Mouse (Mus musculus) myocyte (in vitro differentiated cells): ENCODE data around the gene Naa38. TPM values are rescaled to one million over a fixed set of nuclear protein-coding genes. Genes with fewer than 3 reads are reported as not detected.

ENCODE experiments used
- H3K27me3 ChIP-seq: one replicate; pipeline ENCODE4 v1.6.1; 2011; ENCODE audit not compliant: control insufficient read depth, insufficient read depth, insufficient read length
- H3K36me3 ChIP-seq: one replicate; pipeline ENCODE4 v1.6.1; 2011; ENCODE audit not compliant: control insufficient read depth, insufficient read depth
- H3K4me2 ChIP-seq: one replicate; pipeline ENCODE4 v1.6.1; 2011; ENCODE audit warnings: low read depth, control low read depth
- H3K4me3 ChIP-seq: one replicate; pipeline ENCODE4 v1.5.1; 2011; ENCODE audit warnings: mild to moderate bottlenecking, control low read depth, moderate library complexity
- H3K79me2 ChIP-seq: one replicate; pipeline ENCODE4 v1.6.1; 2011; ENCODE audit not compliant: control insufficient read depth, insufficient read depth
- H3ac ChIP-seq: one replicate; pipeline ENCODE4 v1.6.1; 2011; ENCODE audit not compliant: control insufficient read depth, insufficient read length
- CEBPB ChIP-seq: IDR thresholded peaks from 2 replicates; pipeline ENCODE4 v1.6.1; 2011; ENCODE audit warnings: mild to moderate bottlenecking, moderate library complexity; ENCODE audit not compliant: poor library complexity, insufficient read depth, severe bottlenecking
- E2F4 ChIP-seq: IDR thresholded peaks from one replicate; pipeline ENCODE4 v1.6.1; 2011; ENCODE audit warnings: mild to moderate bottlenecking, control low read depth, moderate library complexity; ENCODE audit not compliant: insufficient read depth
- MAX ChIP-seq: IDR thresholded peaks from one replicate; pipeline ENCODE4 v1.6.1; 2011; ENCODE audit warnings: low read depth, mild to moderate bottlenecking, control low read depth
- MYOD1 ChIP-seq, 3 experiments: IDR thresholded peaks; one replicate each; pipeline ENCODE4 v1.6.1; 2011; ENCODE audit warnings: control low read depth in 2 of 3, low read depth in 2 of 3, mild to moderate bottlenecking in 2 of 3, moderate library complexity in 1 of 3; ENCODE audit not compliant: insufficient read length in 2 of 3, control insufficient read depth in 1 of 3
- MYOG ChIP-seq, 3 experiments: IDR thresholded peaks; one replicate each; pipeline ENCODE4 v1.6.1; 2011; ENCODE audit warnings: control low read depth in 2 of 3, low read depth in 2 of 3, mild to moderate bottlenecking in 2 of 3; ENCODE audit not compliant: insufficient read length in 2 of 3, control insufficient read depth in 1 of 3, insufficient read depth in 1 of 3
- POLR2A ChIP-seq: IDR thresholded peaks from one replicate; pipeline ENCODE4 v1.6.1; 2011; ENCODE audit warnings: low read depth, mild to moderate bottlenecking, control low read depth, moderate library complexity; ENCODE audit not compliant: insufficient read length
- POLR2AphosphoS2 ChIP-seq: IDR thresholded peaks from one replicate; pipeline ENCODE4 v1.6.1; 2011; ENCODE audit warnings: low read depth, control low read depth; ENCODE audit not compliant: insufficient read length
- REST ChIP-seq: IDR thresholded peaks from one replicate; pipeline ENCODE4 v1.6.1; 2011; ENCODE audit warnings: mild to moderate bottlenecking, control low read depth, moderate library complexity; ENCODE audit not compliant: insufficient read depth, insufficient read length
- SRF ChIP-seq: IDR thresholded peaks from one replicate; pipeline ENCODE4 v1.6.1; 2011; ENCODE audit warnings: low read depth; ENCODE audit not compliant: control insufficient read depth, insufficient read length
- TCF12 ChIP-seq: IDR thresholded peaks from one replicate; pipeline ENCODE4 v1.6.1; 2011; ENCODE audit warnings: mild to moderate bottlenecking, control low read depth; ENCODE audit not compliant: poor library complexity, insufficient read depth, severe bottlenecking
- TCF3 ChIP-seq: IDR thresholded peaks from one replicate; pipeline ENCODE4 v1.6.1; 2011; ENCODE audit warnings: low read depth, control low read depth; ENCODE audit not compliant: insufficient read length
- USF1 ChIP-seq: IDR thresholded peaks from one replicate; pipeline ENCODE4 v1.6.1; 2011; ENCODE audit warnings: low read depth, mild to moderate bottlenecking, control low read depth, moderate library complexity
- polyA plus RNA-seq: library from polyadenylated mRNA; unstranded; fragments of >200 nt; fragmentation: generic; extraction: Trizol; gene quantifications from one replicate; pipeline ENCODE4 v1.2.1, GENCODE M21; 2012; ENCODE audit warnings: missing spikeins

Naa38 gene
- polyA plus RNA-seq, 1 experiment = 126 TPM

DNA sequence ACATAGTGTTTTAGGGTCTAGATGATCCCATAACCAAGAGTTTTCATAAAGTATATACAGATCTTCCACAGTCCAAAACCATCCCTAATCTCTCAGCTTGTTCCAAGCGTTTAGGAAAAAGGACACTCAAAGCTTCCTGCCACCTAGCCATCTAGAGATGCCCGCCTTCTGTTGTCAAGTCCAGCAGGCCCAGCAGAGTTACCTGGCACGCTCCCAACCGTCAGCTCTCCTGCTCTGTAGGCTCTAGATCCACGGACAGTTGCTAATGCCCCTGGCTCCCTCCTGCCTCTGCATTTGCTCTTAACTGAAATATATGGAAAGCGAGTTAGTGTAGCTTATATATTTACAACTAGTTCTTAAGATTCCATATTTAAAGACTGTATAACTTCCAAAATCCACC is 13.9 kb upstream of the Naa38 start:
- H3K27me3 ChIP-seq = no peaks in the 10 kb centered on the region
- TF ChIP-seq MAX (no peak), E2F4 (no peak), MYOD1 (IDR thresholded peaks at IDR 0.05; ENCODE audit: control insufficient read depth in 1 of 3, insufficient read length in 2 of 3, low read depth in 2 of 3) (no peak), CEBPB (no peak), MYOG (IDR thresholded peaks at IDR 0.05; ENCODE audit: control insufficient read depth in 1 of 3, insufficient read depth in 1 of 3, insufficient read length in 2 of 3, low read depth in 2 of 3) (no peak), POLR2AphosphoS2 (no peak), TCF12 (no peak), TCF3 (no peak), SRF (no peak), USF1 (no peak), REST (no peak), POLR2A (no peak)
- H3K79me2 ChIP-seq = no peaks in the 10 kb centered on the region
- H3K36me3 ChIP-seq = no peaks in the 10 kb centered on the region
- no peak overlapping the region for H3K4me2 ChIP-seq
- H3ac ChIP-seq = no peak overlapping the region
- no peak overlapping the region for H3K4me3 ChIP-seq

DNA sequence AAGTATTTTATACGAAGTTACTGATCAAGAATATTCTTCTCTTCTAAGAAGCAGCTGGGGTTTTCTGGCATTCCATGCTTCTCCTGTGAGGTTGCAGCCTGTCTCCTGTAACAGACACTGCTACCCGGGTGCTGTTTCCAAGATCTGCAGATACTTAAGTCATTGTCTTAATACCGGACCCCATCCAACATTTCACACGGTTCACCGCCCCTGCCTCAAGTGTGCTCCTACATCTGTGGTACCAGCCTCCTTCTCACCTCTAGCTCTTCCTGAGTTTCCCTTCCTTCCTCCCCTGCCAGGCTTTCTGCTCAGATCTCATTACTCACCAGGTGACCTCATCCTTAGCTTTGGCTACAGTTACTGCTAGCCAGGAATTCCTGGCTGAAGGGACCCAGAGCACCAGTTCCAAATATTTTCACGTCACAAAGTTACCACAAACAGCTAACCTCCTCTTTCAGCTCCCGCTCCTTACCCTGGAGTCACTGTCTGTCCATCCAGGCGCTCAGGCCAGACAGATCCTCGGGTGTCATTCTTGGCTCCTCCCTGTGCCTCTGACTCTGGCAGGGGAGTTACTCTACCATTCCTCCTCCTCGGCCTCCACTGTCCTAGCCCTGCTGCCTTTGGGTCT is 12.7 kb upstream of the Naa38 start:
- no peaks in the 10 kb centered on the region for H3K36me3 ChIP-seq
- H3K4me2 ChIP-seq = peak overlapping the region; percentile 59
- TF ChIP-seq CEBPB = no peak
- TF ChIP-seq MYOG (IDR thresholded peaks at IDR 0.05; ENCODE audit: control insufficient read depth in 1 of 3, insufficient read depth in 1 of 3, insufficient read length in 2 of 3, low read depth in 2 of 3) = no peak
- no peak for TF ChIP-seq SRF
- no peak for TF ChIP-seq MYOD1 (IDR thresholded peaks at IDR 0.05; ENCODE audit: control insufficient read depth in 1 of 3, insufficient read length in 2 of 3, low read depth in 2 of 3)
- TF ChIP-seq POLR2A = peak; percentile 10
- TF ChIP-seq REST = no peak
- TF ChIP-seq TCF12 = no peak
- peak; percentile 20 for TF ChIP-seq POLR2AphosphoS2
- H3K27me3 ChIP-seq = no peaks in the 10 kb centered on the region
- H3K79me2 ChIP-seq = no peaks in the 10 kb centered on the region
- H3ac ChIP-seq = no peak overlapping the region
- H3K4me3 ChIP-seq = no peak overlapping the region

DNA sequence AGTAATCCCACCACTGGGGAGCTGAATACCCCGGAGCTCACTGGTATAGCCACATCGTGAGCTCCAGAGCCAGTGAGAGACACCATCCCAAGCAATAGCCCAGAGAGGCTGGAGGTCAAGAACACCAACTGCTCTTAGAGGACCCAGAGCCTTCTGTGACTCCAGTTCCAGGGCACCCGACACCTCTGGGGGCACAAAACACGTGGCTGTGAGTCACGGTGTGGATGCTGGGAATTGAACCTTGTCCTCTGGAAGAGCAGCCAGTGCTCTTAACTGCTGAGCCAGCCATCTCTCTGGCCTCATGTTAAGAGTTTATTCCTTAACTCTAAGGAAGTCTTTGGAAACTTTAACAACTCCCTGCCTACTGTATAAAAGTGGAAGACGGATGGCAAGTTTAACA is 10.3 kb upstream of the Naa38 start:
- Histone ChIP-seq H3K4me2 (no peak overlapping the region), H3K4me3 (no peak overlapping the region), H3ac (no peak overlapping the region), H3K79me2 (no peaks in the 10 kb centered on the region), H3K27me3 (no peaks in the 10 kb centered on the region), H3K36me3 (no peaks in the 10 kb centered on the region)
- TF ChIP-seq TCF3 = no peak
- no peak for TF ChIP-seq E2F4
- no peak for TF ChIP-seq MAX
- TF ChIP-seq CEBPB = no peak
- TF ChIP-seq MYOG (IDR thresholded peaks at IDR 0.05; ENCODE audit: control insufficient read depth in 1 of 3, insufficient read depth in 1 of 3, insufficient read length in 2 of 3, low read depth in 2 of 3) = no peak
- TF ChIP-seq POLR2A = no peak
- TF ChIP-seq MYOD1 (IDR thresholded peaks at IDR 0.05; ENCODE audit: control insufficient read depth in 1 of 3, insufficient read length in 2 of 3, low read depth in 2 of 3) = no peak
- no peak for TF ChIP-seq TCF12
- TF ChIP-seq REST = no peak
- no peak for TF ChIP-seq POLR2AphosphoS2
- no peak for TF ChIP-seq SRF
- TF ChIP-seq USF1 = no peak

DNA sequence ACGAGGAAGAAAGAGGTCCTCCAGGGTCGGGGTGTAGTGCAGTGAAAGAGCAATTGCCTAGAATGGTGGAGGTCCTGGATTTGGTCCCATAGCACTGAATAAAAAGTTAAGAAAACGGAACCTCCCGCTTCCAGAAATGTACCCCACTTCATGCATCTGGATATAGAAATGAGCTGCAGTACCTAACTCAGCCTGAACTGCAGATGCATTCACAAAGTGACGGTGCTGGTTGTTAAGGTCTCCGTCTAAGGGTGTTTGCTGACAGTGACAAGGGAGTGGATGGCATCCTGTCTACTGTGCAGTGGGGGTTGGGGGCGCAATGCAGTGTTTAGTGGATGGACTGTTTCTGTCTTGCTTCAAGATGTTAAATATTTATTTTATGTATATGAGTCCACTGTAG is 8.5 kb upstream of the Naa38 start:
- no peak overlapping the region for H3K4me2 ChIP-seq
- H3K79me2 ChIP-seq = no peaks in the 10 kb centered on the region
- H3K27me3 ChIP-seq = no peaks in the 10 kb centered on the region
- no peak overlapping the region for H3ac ChIP-seq
- TF ChIP-seq E2F4 (no peak), POLR2AphosphoS2 (peak; percentile 15), TCF12 (no peak), SRF (no peak)
- no peaks in the 10 kb centered on the region for H3K36me3 ChIP-seq
- no peak overlapping the region for H3K4me3 ChIP-seq

DNA sequence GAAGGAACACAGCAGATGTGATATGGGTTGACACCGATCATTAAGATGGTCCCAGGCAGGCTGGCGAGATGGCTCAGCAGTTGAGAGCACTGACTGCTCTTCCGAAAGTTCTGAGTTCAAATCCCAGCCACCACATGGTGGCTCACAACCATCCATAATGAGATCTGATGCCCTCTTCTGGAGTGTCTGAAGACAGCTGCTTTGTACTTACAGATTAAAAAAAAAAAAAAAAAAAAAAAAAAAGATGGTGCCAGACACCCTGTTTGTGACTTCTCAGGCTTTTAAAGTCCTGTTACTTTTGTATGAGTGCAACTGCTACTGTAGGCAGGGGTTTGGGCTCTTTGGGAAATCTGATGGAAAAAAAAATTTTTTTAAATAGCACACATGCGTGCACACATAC is 6.6 kb upstream of the Naa38 start:
- no peak overlapping the region for H3ac ChIP-seq
- no peak overlapping the region for H3K4me2 ChIP-seq
- no peak overlapping the region for H3K4me3 ChIP-seq
- TF ChIP-seq TCF3 = no peak
- no peak for TF ChIP-seq POLR2AphosphoS2
- no peak for TF ChIP-seq REST
- TF ChIP-seq TCF12 = no peak
- H3K79me2 ChIP-seq = peaks cover 1% of the 10 kb centered on the region
- no peaks in the 10 kb centered on the region for H3K36me3 ChIP-seq
- H3K27me3 ChIP-seq = no peaks in the 10 kb centered on the region
